Mouse (Mus musculus) heart, postnatal 10 days (tissue): Measurements from ENCODE around the gene Tspan3. TPM values are rescaled to one million over a fixed set of nuclear protein-coding genes. Genes with fewer than 3 reads are reported as not detected.

Experiments
- DNase-seq, 2 experiments: peaks; one replicate each; pipeline ENCODE4 v3.0.0; 2021
- intact Hi-C: fragments of 180-260 bp; cut with DNase I; formaldehyde crosslinking; loops from one replicate; pipeline ENCODE4 v1.15.1; 2025
- total RNA-seq, 2 experiments: library from RNA; stranded (reverse); gene quantifications; 2 replicates each; pipeline ENCODE4 v1.2.3; 2021

Tspan3 gene
- total RNA-seq, 2 experiments from 2014 or later: 229 to 232 TPM

DNA sequence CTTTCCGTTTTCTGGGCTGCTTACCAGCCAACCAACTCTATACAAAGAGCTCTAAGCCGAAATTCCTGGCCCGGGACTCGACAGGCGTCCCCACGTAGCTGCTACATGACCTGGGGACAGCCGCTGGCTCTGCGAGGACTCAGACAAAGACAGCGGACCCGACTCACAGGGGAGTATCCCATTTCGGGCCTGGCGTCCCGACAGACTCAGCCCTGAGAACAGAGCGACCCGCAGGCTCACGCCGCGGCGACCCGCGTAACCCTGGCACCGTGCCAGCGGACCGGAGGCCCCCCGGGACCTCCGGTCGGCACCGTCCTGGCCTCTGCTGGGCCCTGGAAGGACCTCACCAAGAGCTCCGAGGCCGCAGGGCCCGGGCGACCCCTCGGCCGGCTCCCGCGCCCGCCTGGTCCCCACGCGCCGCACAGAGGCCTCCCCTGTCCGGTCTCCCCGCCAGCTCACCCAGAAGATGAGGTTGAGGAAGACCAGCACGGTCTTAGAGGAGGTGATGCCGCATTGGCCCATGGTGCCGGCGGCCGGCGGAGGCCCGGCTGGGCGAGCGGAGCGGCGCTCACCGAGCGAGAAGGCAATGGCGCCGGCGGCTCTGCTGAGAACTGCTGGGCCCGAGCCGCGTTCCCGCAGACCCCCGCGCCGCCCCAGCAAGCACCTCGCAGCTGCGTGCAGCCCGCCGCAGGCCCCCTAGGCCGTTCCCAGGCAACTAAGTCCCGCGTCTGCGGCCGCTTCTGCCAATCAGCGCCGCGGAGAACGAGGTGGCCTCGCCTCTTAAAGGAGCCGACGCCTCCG, 4.7 kb downstream of the Tspan3 start:
- intact Hi-C loops: no loop called here
- DNase-seq: peak; percentile 93 to 95

DNA sequence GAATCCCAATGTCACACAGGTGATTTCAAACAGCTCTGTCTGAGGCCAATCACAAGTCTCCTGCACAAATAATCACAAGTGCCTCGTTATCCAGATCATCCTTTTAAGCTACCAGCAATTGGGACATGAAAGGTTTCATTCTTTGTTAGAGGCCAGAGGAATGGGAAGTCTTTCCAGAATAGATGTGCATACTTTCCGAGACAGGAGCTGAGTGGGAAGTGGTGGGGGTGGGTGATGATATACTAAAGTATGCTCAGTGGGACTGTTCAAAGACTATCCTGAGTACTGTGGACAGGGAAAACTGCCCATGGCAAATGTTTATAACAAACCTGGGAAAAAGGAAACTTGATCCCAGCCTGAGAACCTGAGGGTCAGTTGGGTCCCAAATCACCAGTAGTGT, 5.8 kb downstream of the Tspan3 start:
- DNase-seq: no peak
- intact Hi-C loops: no loop called here

DNA sequence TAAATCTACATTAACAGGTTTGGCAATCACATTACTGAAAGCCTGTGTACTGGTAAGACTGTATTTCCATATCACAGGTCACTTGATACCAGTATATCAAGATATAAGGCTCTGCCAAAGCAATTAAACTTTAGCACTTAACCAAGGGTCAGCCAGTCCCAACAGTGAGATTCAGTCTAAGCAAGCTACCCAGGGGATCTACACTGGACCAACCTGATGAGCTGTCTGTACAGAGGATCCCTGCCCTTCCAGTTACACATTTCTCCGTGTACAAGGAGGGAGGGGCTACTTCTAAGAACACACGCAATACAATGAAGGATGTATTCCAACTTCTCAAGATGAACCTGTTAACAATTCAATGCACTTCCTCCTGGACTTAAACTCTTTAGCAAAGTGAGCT, 7.2 kb downstream of the Tspan3 start:
- DNase-seq: no peak
- intact Hi-C loops: no loop called here

DNA sequence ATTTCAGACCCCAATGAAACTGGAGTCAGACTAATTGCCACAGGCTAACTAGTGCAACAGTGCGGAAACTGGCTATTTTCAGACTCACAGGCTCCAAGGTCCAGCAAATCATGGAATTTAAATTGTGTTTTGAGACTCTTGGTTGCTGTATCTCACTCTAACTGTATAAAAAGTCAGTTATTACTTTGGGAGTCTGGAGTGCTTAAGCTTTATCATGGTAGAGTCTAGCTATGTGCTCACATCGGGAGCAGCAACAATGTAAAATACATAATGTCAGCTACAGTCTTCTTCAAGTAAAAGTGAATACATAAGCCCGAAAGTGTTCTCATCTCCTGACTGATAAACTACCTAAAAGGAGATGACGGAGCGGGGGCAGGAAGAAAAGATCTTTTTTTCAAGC, 10.7 kb downstream of the Tspan3 start:
- intact Hi-C loops: no loop called here
- DNase-seq: no peak

DNA sequence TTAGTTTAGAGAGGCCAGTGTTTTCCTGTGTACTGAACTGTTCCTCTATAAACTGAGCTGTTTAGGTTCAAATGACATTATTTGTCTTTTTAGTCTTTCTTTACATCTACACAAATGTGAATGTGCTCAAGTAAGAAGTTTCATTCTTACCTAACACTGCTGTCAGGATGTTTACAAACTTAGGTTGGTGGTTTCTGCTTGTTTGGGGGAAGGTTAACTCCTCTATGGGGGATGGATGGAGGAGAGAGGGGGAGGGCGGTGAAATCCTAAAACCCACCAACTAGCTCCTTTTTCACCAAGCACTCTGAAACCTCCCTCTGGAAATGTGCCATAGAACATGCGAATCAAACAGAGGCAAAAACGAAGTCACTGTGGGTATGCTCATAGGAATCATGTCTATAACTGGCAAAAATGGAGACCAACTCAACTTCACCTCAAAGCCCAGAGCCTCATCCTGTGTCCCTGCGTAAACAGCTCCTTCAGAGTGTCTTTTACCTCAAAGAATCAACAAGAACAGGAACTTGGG, 12.7 kb downstream of the Tspan3 start:
- intact Hi-C loops: no loop called here
- no peak for DNase-seq

DNA sequence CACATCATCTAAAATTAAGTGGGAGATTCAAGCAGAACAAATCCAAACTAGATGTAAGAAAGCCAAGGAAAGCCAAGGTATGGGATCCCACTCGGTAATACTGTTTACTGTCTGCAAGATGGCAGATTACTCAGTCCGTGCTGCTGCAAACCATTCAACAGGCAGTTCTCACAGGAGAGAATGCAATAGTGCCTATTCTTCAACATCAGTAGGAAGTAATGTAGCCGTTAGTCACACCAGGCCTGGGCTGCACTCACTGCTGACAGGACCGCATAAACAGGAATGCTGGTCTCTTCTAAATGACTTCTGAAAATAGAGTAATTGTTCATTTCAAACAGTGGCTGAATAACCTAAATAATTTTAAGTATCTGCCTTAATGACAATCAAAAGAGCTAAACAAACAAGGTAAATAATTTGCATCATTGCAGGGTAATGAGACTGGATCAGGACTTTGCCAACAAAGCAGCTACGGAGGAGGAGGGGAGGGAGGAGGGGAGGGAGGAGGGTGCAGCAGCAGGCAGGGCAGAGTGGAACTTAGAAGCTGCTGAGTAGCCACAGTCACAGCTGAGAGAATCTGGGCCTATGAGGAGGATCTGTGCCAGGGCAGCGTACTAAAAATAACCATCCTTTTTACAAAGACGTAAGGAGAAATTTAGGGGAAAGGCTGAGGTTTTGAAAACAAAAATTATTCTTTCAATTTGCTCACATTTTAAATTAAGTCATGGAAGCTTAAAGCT, 13.4 kb downstream of the Tspan3 start:
- DNase-seq: peak; percentile 66 to 69
- intact Hi-C loops: no loop called here

DNA sequence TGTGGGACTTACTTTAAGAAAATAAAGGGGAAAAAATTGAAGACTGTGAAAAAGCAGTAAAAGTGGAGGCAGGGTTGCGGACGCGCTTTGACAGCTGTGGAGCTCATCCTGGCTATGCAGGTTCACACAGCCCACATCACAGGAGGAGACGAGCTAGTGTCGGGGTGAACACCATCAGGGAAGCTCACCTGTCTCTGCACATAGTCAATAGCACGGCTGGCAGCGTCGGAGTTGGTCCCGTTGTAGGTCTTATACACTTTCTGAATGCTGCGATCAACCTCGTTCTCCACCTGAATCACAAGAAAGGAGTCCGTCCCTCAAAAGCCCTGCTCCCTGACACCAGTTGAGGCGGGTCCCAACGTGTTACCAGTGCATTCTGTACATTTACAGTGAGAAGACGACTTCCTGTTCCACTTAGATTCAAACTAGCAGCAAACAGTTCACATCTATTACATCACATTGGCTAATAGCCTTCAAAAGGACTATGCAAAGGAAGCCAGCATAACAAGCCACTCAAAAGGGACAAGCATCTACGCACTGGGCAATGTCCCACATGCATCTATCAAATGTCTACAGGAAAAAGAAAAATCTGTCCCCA, 18.9 kb downstream of the Tspan3 start:
- DNase-seq: no peak
- intact Hi-C loops: no loop called here

DNA sequence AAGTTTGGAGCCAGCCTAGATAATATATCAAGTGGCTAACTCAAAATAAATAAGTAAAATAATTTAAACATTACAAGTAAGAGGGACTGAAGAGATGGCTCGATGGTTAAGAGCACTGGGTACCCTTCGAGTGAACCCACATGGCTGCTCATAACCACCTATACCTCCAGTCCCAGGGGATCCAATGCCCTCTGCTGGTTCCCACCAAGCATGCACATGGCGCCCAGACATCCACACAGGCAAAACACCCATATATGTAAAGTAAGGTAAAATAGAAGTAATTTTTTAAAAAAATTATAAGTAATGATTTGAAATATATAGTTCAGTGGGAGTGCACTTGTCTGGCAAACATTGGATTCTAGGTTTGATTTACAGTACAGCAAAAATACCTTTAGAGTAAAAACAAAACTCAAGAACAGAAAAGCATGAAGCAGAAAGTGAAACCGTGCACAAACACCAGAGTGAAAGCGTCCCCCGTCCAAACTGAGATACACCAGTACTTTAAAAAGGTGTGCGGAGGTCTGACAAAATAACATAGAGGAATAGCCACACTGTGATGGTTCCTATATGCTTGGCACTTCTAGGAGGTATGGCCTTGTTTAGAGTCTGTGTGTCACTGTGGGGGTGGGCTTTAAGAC, 20.8 kb downstream of the Tspan3 start:
- DNase-seq: no peak
- intact Hi-C loops: no loop called here

DNA sequence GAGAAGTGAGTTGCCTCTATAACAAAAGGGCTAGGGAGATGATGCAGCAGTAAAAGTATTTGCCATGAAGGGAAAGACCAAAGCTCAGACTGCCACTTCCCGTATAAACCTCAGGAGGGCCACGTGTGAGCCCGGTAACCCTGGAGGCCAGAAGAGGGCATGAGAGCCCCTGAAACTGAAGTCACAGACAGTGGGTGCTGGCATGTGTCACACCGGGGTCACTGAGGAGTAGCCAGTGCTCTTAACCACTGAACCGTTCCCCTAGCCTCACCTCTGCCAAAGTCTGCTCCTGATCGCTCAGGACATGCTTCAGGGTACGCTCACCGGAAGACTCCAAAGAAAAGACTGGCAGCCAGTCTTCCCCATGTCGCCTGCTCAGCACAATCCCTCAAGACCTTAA, 23.5 kb downstream of the Tspan3 start:
- no peak for DNase-seq
- intact Hi-C loops: no loop called here

DNA sequence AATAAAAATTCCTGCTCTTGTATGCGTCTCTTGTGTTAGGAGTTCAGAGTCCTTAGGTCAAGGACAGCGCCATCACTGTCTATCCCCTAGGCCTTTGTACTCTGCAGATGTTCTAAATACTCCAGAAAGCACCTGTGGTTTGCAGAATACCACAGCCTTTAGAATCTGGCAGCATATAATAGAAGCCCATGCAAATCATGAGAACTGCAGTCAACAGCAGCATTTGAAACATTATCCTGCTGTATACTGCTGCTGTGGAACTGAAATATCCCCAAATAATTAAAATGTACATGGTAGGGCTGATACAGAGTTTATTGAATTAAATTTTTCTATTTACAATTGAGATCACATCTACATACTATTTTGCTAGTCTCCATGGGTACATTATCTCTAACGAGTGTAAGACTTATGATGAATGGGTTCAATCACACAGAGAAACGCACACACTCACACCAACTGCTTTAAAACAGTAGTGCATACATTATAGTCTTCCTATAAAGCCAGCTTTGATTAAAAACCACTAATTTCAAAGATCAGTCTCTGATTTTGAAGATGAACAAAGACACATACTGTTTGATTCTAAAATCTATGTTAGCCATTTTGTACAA, 29.6 kb downstream of the Tspan3 start:
- no peak for DNase-seq
- intact Hi-C loops: no loop called here

DNA sequence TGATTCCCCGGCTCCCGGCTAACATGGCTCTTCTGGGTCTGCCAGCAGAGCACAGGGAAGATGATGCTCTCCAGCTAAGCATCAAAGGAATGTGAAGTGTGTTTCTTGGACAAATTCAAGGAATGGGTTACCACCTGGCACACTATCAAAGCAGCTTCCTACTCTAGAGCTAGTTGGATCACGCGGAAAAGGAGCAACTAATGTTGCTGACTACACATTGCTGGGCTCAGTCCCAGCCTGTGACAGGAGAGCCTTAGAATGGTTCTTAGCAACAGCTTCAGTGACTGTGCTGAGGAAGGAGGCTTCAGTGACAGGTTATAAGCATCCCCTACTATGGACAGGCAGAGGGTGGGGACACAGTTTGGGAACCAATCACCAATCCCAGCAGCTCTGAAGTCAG, 30.7 kb downstream of the Tspan3 start:
- intact Hi-C loops: no loop called here
- no peak for DNase-seq

DNA sequence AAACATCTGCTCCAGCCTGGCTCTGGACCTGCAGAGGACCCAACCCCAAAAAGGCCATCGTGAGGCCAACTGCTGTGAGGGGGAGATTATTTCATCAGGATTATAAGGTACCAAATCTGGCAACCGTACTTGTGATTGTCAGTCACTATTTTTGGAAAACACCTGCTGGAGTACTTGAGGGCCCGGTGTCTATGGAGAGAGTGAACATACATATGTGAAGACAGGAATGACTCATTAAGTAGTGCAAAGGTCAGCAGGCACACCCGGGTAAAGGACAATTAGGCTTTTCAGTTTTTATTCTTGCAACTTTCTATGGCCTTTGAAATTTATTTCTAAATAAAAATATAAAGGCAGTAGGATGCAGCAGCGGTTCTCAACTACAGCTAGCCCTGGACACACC, 31.3 kb downstream of the Tspan3 start:
- no peak for DNase-seq
- intact Hi-C loops: no loop called here

DNA sequence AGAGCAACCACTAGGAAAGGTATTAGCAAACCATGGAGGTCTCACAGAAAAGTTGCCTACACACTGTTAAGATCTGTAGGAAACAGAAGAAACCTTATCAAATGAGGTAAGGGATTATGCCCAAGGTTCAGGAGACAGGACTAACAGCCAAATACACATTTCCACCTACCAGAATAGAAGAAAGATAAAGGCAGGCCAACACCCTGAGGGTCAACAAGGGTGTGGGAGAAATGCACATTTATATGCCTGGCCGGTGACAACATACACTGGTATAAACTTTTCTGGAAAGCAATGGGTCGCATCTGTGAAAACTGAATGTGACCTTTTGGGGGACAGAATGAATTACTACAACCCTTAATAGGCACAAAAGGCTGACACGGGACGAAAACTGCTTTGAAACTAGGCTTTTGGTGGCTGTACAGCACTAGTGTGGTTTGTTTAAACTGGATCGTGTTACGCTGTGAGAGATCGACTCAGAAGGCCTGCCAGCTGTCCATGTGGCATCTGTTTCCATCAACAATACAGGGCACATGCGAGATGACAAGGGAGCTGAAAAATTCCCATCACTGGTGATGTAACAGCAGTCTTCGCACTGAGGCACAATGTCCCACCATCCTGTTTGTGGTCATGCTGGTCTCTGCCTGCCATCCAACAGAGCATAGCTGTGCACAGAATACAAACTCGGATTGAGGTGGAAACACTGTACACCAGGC, 33.3 kb downstream of the Tspan3 start:
- intact Hi-C loops: no loop called here
- DNase-seq: no peak

DNA sequence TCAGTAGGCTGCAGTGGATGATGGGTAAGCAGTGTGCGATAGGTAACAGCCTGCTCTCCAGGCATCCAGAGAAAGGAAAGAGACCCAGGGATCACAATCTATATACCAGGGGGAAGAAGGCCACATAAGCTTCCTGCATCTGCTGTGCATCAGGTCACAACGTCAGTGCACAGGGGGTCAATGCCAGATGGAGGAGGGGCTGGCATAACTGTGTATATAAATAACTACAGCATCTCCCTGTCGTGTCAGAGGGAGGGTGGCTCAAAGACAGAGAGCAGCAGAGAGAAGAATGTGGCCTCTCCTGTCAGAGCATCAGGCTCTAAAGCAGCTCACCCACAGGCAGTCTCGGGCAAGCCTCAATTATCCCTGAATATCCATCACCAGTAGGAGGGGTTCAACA, 34.7 kb downstream of the Tspan3 start:
- peak; percentile 50 to 55 for DNase-seq
- intact Hi-C loops: no loop called here

DNA sequence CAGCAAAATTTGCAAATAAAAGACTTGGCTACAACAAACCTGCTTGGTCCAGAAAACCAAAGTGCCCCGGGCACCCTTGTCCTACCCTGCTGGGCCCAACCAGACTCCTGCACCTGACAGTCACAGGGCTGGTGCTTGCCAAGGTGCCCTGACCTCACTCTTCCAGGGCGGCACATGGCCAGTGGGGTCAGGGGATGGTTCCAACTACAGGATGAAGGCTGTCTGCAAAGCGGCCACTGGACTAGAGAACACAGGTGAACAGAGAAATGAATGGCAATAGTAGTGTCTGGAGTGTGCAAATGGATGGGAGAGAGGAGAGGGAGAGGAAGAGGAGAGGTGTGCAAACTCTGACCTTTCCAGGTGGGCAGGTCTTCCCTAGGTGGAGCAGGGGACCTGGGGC, 35.3 kb downstream of the Tspan3 start:
- no peak for DNase-seq
- intact Hi-C loops: no loop called here

DNA sequence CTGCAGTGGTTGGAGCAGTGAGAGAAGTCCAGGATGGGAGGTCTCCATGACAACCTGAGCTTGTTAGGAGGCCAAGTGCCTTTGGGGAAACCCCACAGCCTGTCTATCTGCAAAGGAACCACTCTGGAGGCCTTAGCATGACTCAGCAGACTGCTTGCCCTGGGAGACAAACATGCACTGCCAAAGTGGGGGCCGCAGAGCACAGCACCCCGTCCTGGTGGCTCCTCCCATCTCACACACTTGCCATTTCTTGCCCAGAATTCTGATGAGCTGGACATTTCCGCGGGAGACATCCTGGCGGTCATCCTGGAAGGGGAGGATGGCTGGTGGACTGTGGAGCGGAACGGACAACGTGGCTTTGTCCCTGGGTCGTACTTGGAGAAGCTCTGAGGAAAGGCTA, 36.9 kb downstream of the Tspan3 start:
- intact Hi-C loops: no loop called here
- no peak for DNase-seq

DNA sequence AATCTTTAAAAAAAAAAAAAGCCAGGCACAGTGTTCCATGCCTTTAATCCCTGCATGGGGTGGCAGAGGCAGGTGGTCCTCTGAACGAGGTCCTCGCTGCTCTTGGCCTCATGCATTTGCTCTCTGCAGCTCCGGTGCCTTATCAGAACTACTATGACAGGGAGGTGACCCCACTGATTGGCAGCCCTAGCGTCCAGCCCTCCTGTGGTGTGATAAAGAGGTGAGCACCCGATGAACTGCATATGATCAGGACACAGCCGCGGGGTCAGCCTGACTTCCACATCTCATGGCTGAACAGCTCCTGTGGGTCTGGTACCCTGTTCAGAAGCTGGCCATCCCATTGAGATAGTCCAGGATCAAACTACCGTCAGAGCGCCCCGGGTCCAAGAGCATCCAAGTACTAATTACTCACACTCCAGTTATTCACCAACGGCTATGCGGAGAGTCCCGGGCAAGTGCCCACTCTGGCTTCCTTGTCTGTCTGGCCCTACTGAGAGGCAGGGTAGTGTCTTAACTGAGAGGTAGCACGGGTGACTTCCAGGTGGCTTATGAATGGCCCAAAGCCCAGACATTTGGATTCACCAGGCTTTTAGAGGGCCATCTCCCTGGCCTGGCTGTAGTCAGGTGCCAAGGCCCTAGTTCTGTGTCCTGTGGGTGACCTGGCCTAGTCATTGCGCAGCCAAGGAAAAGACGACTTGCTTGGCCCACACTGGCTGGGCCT, 38.7 kb downstream of the Tspan3 start:
- intact Hi-C loops: no loop called here
- DNase-seq: peak in 1 of 2 experiments; percentile 20

DNA sequence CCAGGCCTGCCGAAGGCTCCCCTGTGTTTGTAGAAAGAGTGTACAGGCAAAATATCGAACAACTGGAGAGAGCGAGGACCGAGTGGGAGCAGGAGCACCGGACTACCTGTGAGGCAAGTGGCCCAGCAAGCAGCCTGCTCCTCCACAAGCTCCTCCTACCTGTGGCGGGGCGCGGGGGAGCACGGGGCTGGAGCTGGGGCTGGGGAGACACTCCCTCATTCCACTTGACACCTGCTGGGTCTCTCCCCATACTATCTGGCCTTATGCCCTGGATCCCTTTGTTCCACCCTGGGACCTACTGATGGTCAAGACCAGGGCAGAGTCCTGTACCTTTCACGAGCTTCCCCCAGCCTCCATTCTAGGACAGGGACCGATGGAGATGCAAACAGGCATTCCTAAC, 40.7 kb downstream of the Tspan3 start:
- intact Hi-C loops: no loop called here
- DNase-seq: no peak

DNA sequence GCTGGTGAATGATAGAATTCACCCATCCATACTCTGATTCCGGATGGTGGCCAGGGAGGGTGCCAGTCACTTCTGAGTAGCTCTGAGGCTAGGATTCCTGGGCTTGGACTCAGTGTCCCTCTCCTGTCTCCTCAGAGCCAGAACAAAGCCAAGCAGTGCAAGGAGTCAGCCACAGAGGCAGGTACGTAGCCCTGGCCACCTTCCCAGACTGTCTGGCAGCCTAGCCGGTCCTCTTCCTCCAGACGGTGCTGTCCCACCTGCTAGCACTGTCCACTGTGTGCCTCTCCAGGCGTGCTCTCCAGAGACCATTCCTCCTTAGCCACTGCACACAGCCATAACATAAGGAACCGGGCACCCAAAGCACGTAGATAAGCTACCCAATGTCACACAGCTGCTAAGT, 41.7 kb downstream of the Tspan3 start:
- no peak for DNase-seq
- intact Hi-C loops: no loop called here

DNA sequence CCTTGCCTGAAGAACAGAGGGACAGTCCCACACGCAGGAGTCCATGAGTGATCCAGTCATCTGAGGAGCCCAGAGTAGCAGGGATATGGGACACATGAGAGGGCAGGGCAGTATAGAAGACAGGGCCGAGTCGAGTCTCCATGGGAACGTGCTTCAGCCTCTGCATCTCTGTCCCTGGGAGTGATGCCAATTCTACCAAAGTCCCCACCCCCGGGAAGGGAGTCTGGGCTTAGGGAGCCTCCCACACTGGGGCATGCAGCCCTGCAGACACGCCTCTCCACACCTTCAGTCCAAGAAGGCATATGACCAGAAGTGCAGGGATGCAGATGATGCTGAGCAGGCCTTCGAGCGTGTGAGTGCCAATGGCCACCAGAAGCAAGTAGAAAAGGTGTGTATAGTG, 42.3 kb downstream of the Tspan3 start:
- DNase-seq: peak in 1 of 2 experiments; percentile 39

More for the DNA sequence above, 42.3 kb downstream of the Tspan3 start:
- intact Hi-C loops: no loop called here
